Mouse (Mus musculus) urinary bladder, postnatal 0 days (tissue): Measurements from ENCODE around the gene Psd. TPM values are rescaled to one million over a fixed set of nuclear protein-coding genes. Genes with fewer than 3 reads are reported as not detected.

Experiments
- microRNA counts: library from miRNA; unstranded; fragments of <30 nt; microRNA quantifications from one replicate; lab custom pipeline; 2016
- microRNA-seq: library from miRNA; unstranded; fragments of <30 nt; microRNA quantifications from one replicate; pipeline ENCODE4, GENCODE M21; 2016
- polyA plus RNA-seq: library from polyadenylated mRNA; unstranded; fragments of >200 nt; fragmentation: Nextera tagmentation; extraction: Ambion mirVana; gene quantifications from 2 replicates; pipeline ENCODE4 v1.2.1, GENCODE M21; 2015

Gene Psd
- polyA plus RNA-seq: 87.9 and 103 TPM in 2 replicates

DNA sequence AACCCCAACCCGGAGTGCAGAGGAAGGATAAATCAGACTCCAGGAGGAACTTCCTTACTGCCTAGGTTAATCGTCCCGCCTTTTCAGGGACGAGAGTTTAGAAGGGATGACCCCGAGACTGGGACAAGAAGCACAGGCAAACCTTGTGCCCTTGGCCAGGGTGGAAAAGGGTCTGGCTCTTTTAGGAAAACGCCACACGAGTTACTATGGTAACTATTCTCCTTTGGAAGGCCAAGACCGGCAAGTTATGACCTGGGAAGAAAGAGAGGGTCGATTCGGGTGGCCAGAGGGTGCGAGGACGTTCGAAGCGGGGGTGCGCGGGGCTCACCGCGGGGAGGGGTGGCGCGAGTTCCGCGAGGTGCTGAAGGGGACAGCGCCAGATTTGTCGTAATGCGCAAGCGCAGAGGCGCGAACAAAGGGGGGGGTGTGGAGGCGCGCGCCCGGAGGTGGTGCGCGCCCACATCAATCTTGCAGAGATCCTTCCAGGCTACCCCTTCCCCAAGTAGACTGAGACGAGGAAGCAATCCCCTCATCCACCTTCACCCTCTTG, at the start of gene Psd:
Psd (minus strand) TSS at position 401 of the 550 bp plus-strand sequence.

GRCm38 (mm10) chr19:46350168-46350932, 23.4 kb upstream of the Psd start, which contains the start of gene 2310034G01Rik:
Gene 2310034G01Rik (minus strand): TSS chr19:46350302.

GRCm38 (mm10) chr19:46338331-46338936, 11.5 kb upstream of the Psd start, which contains the start of gene Cuedc2:
Gene Cuedc2 (minus strand): TSS chr19:46338702.

DNA sequence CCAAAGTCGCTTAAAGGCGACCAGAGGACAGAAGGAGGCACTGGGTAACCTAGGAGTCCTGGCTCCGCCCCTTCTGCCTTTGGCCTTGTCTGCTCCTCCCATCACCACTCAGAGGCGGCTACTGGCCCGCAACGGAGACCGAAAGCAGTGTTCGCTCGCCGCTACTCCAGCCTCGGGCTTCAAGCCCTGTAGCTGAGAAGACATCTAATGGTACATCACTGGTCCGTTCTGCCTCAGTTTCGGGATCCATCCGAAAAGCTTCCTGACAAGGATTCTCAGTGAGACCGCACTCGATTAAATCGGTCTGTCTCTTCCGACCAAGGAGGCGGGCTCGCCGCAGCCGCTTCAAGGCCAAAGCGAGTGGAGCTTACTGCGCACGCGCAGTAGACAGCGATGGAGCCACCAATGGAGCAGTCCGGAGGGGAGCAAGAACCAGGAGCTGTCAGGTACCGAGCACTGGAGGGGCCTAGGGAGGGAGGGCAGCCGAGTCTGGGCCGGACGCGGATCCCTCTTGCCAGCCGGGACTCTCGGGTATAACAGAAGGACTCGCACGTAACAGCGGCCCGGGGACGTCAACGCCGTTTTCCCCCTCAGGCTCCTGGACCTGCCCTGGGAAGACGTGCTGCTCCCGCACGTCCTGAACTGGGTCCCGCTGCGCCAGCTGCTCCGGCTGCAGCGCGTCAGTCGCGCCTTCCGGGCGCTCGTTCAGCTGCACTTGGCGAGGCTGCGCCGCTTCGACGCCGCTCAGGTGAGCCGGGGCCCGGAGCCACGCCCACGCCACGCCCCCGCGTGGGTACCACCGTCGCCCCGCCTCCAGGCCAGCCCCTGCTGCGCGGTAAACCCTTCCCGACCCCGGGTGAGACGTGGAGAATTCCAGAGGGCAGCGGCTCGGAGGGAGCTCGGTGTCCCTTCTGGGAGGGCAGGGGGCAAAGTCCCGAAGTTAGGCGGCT, 1.4 kb upstream of the Psd start, which contains the start of gene Fbxl15:
Fbxl15 (plus strand) TSS at position 104 of the 950 bp plus-strand sequence.

DNA sequence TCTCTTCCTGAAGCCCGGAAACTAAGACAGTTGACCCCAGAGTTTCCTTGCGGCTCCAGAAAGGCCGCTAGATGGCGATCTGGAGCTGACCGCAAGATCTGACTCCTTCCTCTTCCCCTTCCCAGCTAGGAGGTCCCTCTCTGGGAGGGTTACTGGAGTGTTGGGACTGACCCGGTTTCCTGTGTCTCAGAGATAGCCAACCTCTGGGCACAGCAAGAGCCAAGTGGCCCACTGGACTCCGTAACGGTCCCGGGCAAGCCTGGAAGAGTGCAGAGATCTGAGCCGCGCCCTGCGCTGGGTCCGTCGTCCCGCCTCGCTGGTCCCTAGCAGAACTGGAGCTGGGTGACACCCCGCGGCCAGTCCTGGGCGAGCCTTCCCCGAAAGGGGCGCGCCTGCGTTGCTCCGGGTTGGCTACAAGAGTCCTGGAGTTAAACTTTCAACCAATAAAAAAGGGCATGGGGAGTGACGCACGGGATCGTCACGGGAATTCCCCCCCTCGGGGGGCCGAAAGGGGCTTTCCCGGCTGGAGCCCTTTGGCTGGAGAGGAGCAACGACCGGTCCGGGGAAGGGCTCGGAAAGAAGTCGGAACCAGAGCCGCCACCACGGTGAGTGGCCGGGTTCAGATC, 22.6 kb downstream of the Psd start, which contains the start of gene Nfkb2:
Nfkb2 (plus strand) TSS at position 105 of the 626 bp plus-strand sequence.

MicroRNAs within 50 kb of the gene (microRNA counts, 519-probe panel; counts per million panel counts)
- microRNA mmu-miR-146b (lab: Ali Mortazavi, UCI): 4,021 counts per million, percentile 72 among the panel's probes with 10 or more counts

Small RNAs within 50 kb of the gene (microRNA-seq; reads per million reads assigned to microRNA genes)
- 0.93 reads per million for gene Mir146b

Other genes with a start within 250 kb of the Psd start
- not detected in 2 replicates for gene Elovl3, start 195.3 kb downstream of the Psd start, polyA plus RNA-seq
- 0.18 TPM in 1 of 2 replicates, not detected in the other for gene Pitx3, start 178.8 kb downstream of the Psd start, polyA plus RNA-seq
- gene Gbf1, start 174.6 kb downstream of the Psd start, polyA plus RNA-seq: 37.8 and 42.8 TPM in 2 replicates
- 9.8 and 10.6 TPM in 2 replicates for gene Nfkb2, start 22.8 kb downstream of the Psd start, polyA plus RNA-seq
- gene Fbxl15, start 1.0 kb upstream of the Psd start, polyA plus RNA-seq: 18.7 and 25.6 TPM in 2 replicates
- gene Cuedc2, start 11.5 kb upstream of the Psd start, polyA plus RNA-seq: 121 and 122 TPM in 2 replicates
- gene Mfsd13a, start 14.0 kb upstream of the Psd start, polyA plus RNA-seq: 3.6 and 3.7 TPM in 2 replicates
- 1.7 and 1.9 TPM in 2 replicates for gene 2310034G01Rik, start 23.1 kb upstream of the Psd start, polyA plus RNA-seq
- 92.8 and 101 TPM in 2 replicates for gene Actr1a, start 68.6 kb upstream of the Psd start, polyA plus RNA-seq
- 14.5 and 15.6 TPM in 2 replicates for gene Sufu, start 69.7 kb upstream of the Psd start, polyA plus RNA-seq
- 14.1 and 14.5 TPM in 2 replicates for gene Trim8, start 174.5 kb upstream of the Psd start, polyA plus RNA-seq
- gene Arl3, start 246.0 kb upstream of the Psd start, polyA plus RNA-seq: 84.2 and 93.1 TPM in 2 replicates
- gene Sfxn2, start 246.2 kb upstream of the Psd start, polyA plus RNA-seq: 9.6 and 10.0 TPM in 2 replicates